Mouse (Mus musculus): Measurements from ENCODE around the gene Tmc8. TPM values are rescaled to one million over a fixed set of nuclear protein-coding genes. Genes with fewer than 3 reads are reported as not detected.
"Not testable (repeated sequence)": the region's sequence is repeated elsewhere in the genome, so short reads cannot be mapped to it uniquely, and the experiment has no call there.

The Tmc8 gene
- polyA plus RNA-seq, 1 experiment from 2014 or later = 0.81 TPM

GRCm38 (mm10) chr11:117800038-117800437 lies 18.2 kb downstream of the Tmc8 start:
- H3K4me1 ChIP-seq = 0 out of 2 replicates have a peak, but pooled peaks cover 3% of the 10 kb centered on the region
- H3K27ac ChIP-seq = no peak overlapping the region
- no peak overlapping the region for H3K4me2 ChIP-seq (replicated peaks)
- no peak for ATAC-seq (ENCODE audit: low FRiP score, low read depth)
- no peaks in the 10 kb centered on the region for H3K27me3 ChIP-seq
- H3K9ac ChIP-seq = no peak overlapping the region
- WGBS = 83% methylated on average over 7 of the region's 7 CpGs
- no peaks in the 10 kb centered on the region for H3K9me3 ChIP-seq
- no peak overlapping the region for H3K4me3 ChIP-seq
- no peaks in the 10 kb centered on the region for H3K36me3 ChIP-seq

DNA sequence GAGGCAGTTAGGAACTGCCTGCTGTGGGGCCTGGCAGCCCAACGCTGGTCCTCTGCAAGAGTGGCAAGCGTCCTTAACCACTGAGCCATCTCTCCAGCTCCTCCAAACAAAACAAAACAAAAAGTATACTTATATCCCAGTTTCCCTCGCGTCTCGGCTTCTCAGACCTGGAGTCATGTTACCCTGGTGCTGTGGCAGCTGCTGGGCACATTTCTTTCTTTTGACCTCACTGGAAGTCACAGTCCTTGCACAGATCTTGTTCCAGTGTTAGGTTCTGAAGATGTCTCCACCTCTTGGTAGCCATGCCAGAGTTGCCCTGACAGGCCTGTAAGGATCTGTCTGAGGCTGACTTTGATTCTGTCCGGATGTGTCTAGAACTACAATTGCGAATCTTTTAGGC lies 19.8 kb downstream of the Tmc8 start:
- no peak overlapping the region for H3K4me3 ChIP-seq
- H3K4me1 ChIP-seq = 0 out of 2 replicates have a peak, but pooled peaks cover 3% of the 10 kb centered on the region
- H3K27ac ChIP-seq = no peak overlapping the region
- H3K36me3 ChIP-seq = no peaks in the 10 kb centered on the region
- no peak overlapping the region for H3K4me2 ChIP-seq (replicated peaks)
- H3K27me3 ChIP-seq = no peaks in the 10 kb centered on the region
- no peak for ATAC-seq (ENCODE audit: low FRiP score, low read depth)
- no peaks in the 10 kb centered on the region for H3K9me3 ChIP-seq
- no peak overlapping the region for H3K9ac ChIP-seq
- WGBS = 64% methylated on average over 7 of the region's 7 CpGs

- no peak overlapping the region for H3K4me2 ChIP-seq (replicated peaks)
- no peaks in the 10 kb centered on the region for H3K9me3 ChIP-seq
- H3K4me3 ChIP-seq = no peak overlapping the region
- WGBS = 87% methylated on average over 3 of the region's 3 CpGs
- H3K9ac ChIP-seq = no peak overlapping the region
- H3K27ac ChIP-seq = no peak overlapping the region
- 0 out of 2 replicates have a peak, but pooled peaks cover 2% of the 10 kb centered on the region for H3K4me1 ChIP-seq
- H3K36me3 ChIP-seq = no peaks in the 10 kb centered on the region
- ATAC-seq (ENCODE audit: low FRiP score, low read depth) = no peak
- H3K27me3 ChIP-seq = no peaks in the 10 kb centered on the region
These were observed 21.4 kb downstream of the Tmc8 start for GRCm38 (mm10) chr11:117803166-117803688.

GRCm38 (mm10) chr11:117806781-117807180 lies 24.9 kb downstream of the Tmc8 start:
- peaks cover under 1% of the 10 kb centered on the region; the same call in 1 of the 2 replicates for H3K36me3 ChIP-seq
- no peak overlapping the region for H3K27ac ChIP-seq
- no peaks in the 10 kb centered on the region for H3K9me3 ChIP-seq
- H3K9ac ChIP-seq = no peak overlapping the region
- H3K4me1 ChIP-seq = peaks cover 22% of the 10 kb centered on the region
- WGBS = 90% methylated on average over 6 of the region's 6 CpGs
- ATAC-seq (ENCODE audit: low FRiP score, low read depth) = no peak
- H3K4me2 ChIP-seq (replicated peaks) = no peak overlapping the region
- no peak overlapping the region for H3K4me3 ChIP-seq
- H3K27me3 ChIP-seq = no peaks in the 10 kb centered on the region

DNA sequence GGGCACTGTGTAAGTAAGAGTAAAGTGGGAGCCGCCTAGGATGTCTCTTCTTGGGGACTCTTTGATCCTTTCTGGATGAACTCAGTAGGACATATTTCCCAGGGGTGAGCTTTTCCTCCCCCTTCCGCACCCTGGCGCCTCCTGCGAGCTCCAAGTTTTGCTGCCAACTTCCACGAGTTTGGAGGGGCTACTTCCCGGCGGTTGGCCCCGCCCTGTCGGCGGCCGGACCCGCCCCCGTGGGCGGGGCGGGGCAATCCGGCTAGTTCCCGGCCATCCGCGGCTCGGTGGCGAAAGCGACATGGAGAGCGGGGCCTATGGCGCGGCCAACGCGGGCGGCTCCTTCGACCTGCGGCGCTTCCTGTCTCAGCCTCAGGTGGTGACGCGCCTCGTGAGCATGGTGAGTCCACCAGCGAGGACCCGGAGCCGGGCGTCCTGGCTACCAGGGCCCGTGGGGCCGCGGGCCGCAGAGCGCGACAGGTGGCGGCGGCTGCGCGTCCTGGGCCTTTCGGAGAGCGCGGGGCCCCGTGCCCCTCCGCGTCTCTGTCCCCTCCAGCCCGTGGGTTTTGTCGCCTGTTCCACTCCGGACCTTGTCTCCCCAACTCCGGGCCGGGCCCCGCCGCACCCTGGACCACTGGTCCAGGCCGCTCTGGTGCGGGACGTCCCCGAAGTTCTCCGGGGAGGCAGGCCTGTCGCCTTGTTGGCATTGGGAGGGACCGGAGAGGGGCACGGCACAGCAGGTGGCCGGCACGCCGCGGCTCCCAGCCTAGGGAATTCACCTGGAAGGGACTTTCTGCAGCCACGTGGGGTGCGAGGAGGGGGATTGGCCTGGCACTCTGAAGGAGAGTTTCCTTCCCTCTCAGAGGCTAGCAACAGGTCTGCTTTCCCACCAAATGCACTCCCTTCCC lies 27.8 kb downstream of the Tmc8 start, which contains the start of the genes Gm20708 and Syngr2:
Gm20708 (plus strand) TSS at position 262 of the 905 bp plus-strand sequence.
Syngr2 (plus strand) TSS at position 262 of the 905 bp plus-strand sequence.
- Histone ChIP-seq H3K4me1 (peaks cover 22% of the 10 kb centered on the region), H3K27ac (peak within 1 kb of the TSS; percentile 44)
- under 1% methylated on average over 75 of the region's 75 CpGs for WGBS

DNA sequence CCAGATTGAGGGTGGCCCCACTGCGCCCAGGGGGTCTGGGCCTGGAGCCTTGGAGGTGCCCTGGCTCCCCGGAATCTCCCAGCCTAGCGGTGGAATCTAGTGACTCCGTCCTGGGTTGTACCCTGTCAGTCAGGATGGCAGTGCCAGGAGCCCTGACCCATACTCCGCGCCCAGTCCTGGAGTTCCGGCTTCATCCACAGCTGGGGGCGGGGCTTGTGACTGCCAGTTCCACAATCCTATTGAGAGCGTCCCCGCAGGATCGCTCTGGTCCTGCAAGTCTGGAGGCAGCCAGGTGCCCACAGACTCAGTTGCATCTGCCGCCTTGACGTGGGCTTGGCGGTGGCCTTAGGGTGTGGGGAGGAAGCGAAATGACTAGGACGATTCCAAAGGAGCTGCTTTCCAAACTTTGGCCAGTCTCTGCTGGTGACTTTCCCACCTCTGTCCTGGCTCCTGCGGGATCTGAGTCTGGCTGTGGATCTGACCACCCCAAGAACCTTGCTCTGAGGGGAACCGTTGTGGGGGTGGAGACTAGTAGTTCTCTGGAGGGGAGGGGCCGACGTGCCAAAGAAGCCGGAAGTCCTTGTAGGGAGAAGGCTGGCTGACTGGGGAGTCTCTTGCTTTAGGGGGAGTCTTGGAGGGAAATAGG lies 28.6 kb downstream of the Tmc8 start:
- peak overlapping the region; percentile 44; the same call in 1 of the 2 replicates for H3K27ac ChIP-seq
- H3K27me3 ChIP-seq = no peaks in the 10 kb centered on the region
- H3K9ac ChIP-seq = peak overlapping the region; percentile 81
- H3K36me3 ChIP-seq = peaks cover 38% of the 10 kb centered on the region
- peak; percentile 76 for ATAC-seq (ENCODE audit: low FRiP score, low read depth)
- peak overlapping the region; percentile 100 for H3K4me2 ChIP-seq (replicated peaks)
- peak overlapping the region; percentile 91 for H3K4me3 ChIP-seq
- H3K9me3 ChIP-seq = no peaks in the 10 kb centered on the region
- WGBS = under 1% methylated on average over 21 of the region's 21 CpGs
- peaks cover 22% of the 10 kb centered on the region for H3K4me1 ChIP-seq

More for the DNA sequence above, 27.8 kb downstream of the Tmc8 start, which contains the start of the genes Gm20708 and Syngr2:
- H3K9me3 ChIP-seq = no peaks in the 10 kb centered on the region
- ATAC-seq (ENCODE audit: low FRiP score, low read depth) = peak; percentile 77; the same call in 1 of the 2 replicates
- peak within 1 kb of the TSS; percentile 91 for H3K4me3 ChIP-seq
- peaks cover 30% of the 10 kb centered on the region for H3K36me3 ChIP-seq
- H3K4me2 ChIP-seq (replicated peaks) = peak within 1 kb of the TSS; percentile 100
- H3K27me3 ChIP-seq = no peaks in the 10 kb centered on the region
- peak within 1 kb of the TSS; percentile 81 for H3K9ac ChIP-seq

GRCm38 (mm10) chr11:117813867-117814266 lies 32.0 kb downstream of the Tmc8 start:
- Histone ChIP-seq H3K9ac (no peak overlapping the region), H3K36me3 (peaks cover 71% of the 10 kb centered on the region), H3K4me2 (replicated peaks) (no peak overlapping the region), H3K27ac (no peak overlapping the region), H3K9me3 (no peaks in the 10 kb centered on the region), H3K27me3 (no peaks in the 10 kb centered on the region), H3K4me1 (peaks cover 22% of the 10 kb centered on the region), H3K4me3 (no peak overlapping the region)
- 83% methylated on average over 5 of the region's 5 CpGs for WGBS
- ATAC-seq (ENCODE audit: low FRiP score, low read depth) = no peak

DNA sequence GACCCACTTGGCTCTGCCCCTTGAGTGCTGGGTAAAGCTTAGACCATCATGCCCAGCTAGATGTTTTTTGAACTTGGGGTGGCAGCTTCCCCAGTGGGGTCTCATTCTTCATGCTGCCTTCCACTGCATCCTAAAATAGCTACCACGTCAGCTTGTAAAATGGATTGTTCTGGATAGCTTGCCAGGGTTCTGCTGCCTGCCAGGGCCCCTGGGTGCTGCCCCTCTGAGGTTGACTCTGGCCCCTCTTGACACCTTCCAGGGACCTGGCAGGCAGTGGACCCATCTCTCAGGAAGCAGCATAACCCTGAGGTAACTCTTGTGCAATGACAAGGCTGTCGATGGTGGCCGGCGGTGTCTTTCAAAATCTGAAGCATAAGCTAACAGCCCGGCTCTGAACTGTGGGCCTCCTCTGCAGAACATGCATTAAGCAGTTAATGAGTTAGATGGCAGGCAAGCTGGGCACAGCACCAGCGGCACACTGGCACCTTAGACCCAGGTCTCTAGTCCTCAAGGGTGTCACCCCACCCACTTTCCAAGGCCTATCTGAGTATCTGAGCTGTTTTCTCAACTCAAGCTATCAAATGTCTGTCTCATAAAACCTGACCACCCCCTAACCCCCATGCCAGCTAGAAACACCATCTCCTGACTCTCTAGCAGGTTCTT lies 33.0 kb downstream of the Tmc8 start:
- H3K9me3 ChIP-seq = no peaks in the 10 kb centered on the region
- peaks cover 18% of the 10 kb centered on the region for H3K4me1 ChIP-seq
- ATAC-seq (ENCODE audit: low FRiP score, low read depth) = no peak
- 95% methylated on average over 6 of the region's 6 CpGs for WGBS
- no peaks in the 10 kb centered on the region for H3K27me3 ChIP-seq
- H3K4me3 ChIP-seq = no peak overlapping the region
- peaks cover 80% of the 10 kb centered on the region for H3K36me3 ChIP-seq
- H3K4me2 ChIP-seq (replicated peaks) = no peak overlapping the region
- no peak overlapping the region for H3K9ac ChIP-seq
- H3K27ac ChIP-seq = no peak overlapping the region

- not testable (repeated sequence) for H3K27me3 ChIP-seq; H3K4me2 ChIP-seq (replicated peaks); ATAC-seq (ENCODE audit: low FRiP score, low read depth); H3K4me3 ChIP-seq; H3K4me1 ChIP-seq; H3K9ac ChIP-seq; H3K9me3 ChIP-seq; H3K27ac ChIP-seq
- H3K36me3 ChIP-seq = peaks cover 90% of the 10 kb centered on the region
- 82% methylated on average over 9 of the region's 9 CpGs for WGBS
These were observed 34.0 kb downstream of the Tmc8 start for GRCm38 (mm10) chr11:117815850-117816249.

GRCm38 (mm10) chr11:117816389-117816996 lies 34.6 kb downstream of the Tmc8 start:
- ATAC-seq (ENCODE audit: low FRiP score, low read depth) = no peak
- H3K4me3 ChIP-seq = no peak overlapping the region
- H3K9me3 ChIP-seq = no peaks in the 10 kb centered on the region
- WGBS = 89% methylated on average over 13 of the region's 13 CpGs
- H3K27ac ChIP-seq = no peak overlapping the region
- H3K9ac ChIP-seq = no peak overlapping the region
- H3K27me3 ChIP-seq = no peaks in the 10 kb centered on the region
- H3K36me3 ChIP-seq = peaks cover 97% of the 10 kb centered on the region
- H3K4me2 ChIP-seq (replicated peaks) = no peak overlapping the region
- peaks cover 1% of the 10 kb centered on the region; the same call in 1 of the 2 replicates for H3K4me1 ChIP-seq

DNA sequence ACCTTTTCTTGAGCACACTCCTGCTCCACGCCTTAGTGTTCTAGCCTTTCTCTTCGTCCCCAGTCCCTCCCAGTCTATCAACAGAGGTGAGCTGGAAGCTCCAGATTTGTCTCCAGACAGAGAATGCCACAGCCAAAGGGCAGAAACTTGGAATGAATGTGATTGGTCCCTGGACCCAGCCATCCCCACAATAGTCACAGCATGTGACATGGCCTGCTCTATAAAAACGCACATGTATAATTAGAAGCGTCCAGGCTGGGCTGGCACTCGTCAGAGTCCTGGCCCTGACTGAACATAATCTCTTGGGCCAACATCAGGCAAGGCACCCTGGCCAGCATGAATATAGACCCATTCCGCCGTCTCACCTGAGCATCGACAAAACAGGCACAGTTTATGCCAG lies 37.2 kb downstream of the Tmc8 start:
- no peak overlapping the region for H3K9ac ChIP-seq
- no peak overlapping the region for H3K4me3 ChIP-seq
- no peak overlapping the region for H3K4me2 ChIP-seq (replicated peaks)

More for the DNA sequence above, 37.2 kb downstream of the Tmc8 start:
- 62% methylated on average over 8 of the region's 8 CpGs for WGBS
- ATAC-seq (ENCODE audit: low FRiP score, low read depth) = no peak
- H3K27me3 ChIP-seq = no peaks in the 10 kb centered on the region
- H3K9me3 ChIP-seq = no peaks in the 10 kb centered on the region
- no peak overlapping the region for H3K27ac ChIP-seq
- H3K4me1 ChIP-seq = peaks cover 17% of the 10 kb centered on the region
- peaks cover 92% of the 10 kb centered on the region for H3K36me3 ChIP-seq
